Mouse (Mus musculus) ovary, postnatal 10 days (tissue): ENCODE results near the gene Idh3b.
A peak's percentile ranks its signal among the peaks of the same experiment; 100 is the strongest.

Source experiments
- DNase-seq: peaks from one replicate; pipeline ENCODE4 v3.0.0; 2022; ENCODE audit warnings: low spot score

Idh3b gene

GRCm38 (mm10) chr2:130283854-130284654 is at the start of gene Idh3b:
Idh3b (minus strand) TSS chr2:130284547.
- DNase-seq = peak; percentile 75

GRCm38 (mm10) chr2:130329502-130329901 is 45.2 kb upstream of the Idh3b start:
- no peak for DNase-seq

GRCm38 (mm10) chr2:130327057-130327456 is 42.7 kb upstream of the Idh3b start:
- DNase-seq = no peak

GRCm38 (mm10) chr2:130303014-130303413 is 18.7 kb upstream of the Idh3b start:
- DNase-seq = no peak

GRCm38 (mm10) chr2:130297580-130297979 is 13.2 kb upstream of the Idh3b start:
- no peak for DNase-seq

GRCm38 (mm10) chr2:130296134-130296745 is 11.9 kb upstream of the Idh3b start:
- no peak for DNase-seq

GRCm38 (mm10) chr2:130295331-130296133 is 11.2 kb upstream of the Idh3b start:
- DNase-seq = peak; percentile 41

GRCm38 (mm10) chr2:130294936-130295277 is 10.6 kb upstream of the Idh3b start, which contains the start of gene Ebf4:
Ebf4 (plus strand) TSS chr2:130295169.
- DNase-seq = peak; percentile 27

GRCm38 (mm10) chr2:130294218-130294935 is 10.0 kb upstream of the Idh3b start:
- DNase-seq = no peak

GRCm38 (mm10) chr2:130293486-130293885 is 9.1 kb upstream of the Idh3b start:
- DNase-seq = no peak

- DNase-seq = no peak
These were observed 8.7 kb upstream of the Idh3b start for GRCm38 (mm10) chr2:130293009-130293408.

- DNase-seq = no peak
These were observed 7.1 kb upstream of the Idh3b start for GRCm38 (mm10) chr2:130291434-130291833.

- DNase-seq = no peak
These were observed 4.7 kb upstream of the Idh3b start for GRCm38 (mm10) chr2:130289086-130289485.

GRCm38 (mm10) chr2:130280818-130281217 is 3.5 kb downstream of the Idh3b start:
- no peak for DNase-seq

- DNase-seq = no peak
These were observed 4.1 kb downstream of the Idh3b start for GRCm38 (mm10) chr2:130280224-130280623.

- DNase-seq = no peak
These were observed 4.7 kb downstream of the Idh3b start for GRCm38 (mm10) chr2:130279600-130280091.

- no peak for DNase-seq
These were observed 8.7 kb downstream of the Idh3b start for GRCm38 (mm10) chr2:130275649-130276048.

GRCm38 (mm10) chr2:130274862-130275261 is 9.5 kb downstream of the Idh3b start:
- DNase-seq = no peak

GRCm38 (mm10) chr2:130274149-130274861 is 10.0 kb downstream of the Idh3b start, which contains the start of gene Nop56:
Nop56 (plus strand) TSS chr2:130274430.
- DNase-seq = peak; percentile 98

GRCm38 (mm10) chr2:130273732-130274131 is 10.6 kb downstream of the Idh3b start:
- DNase-seq = no peak

- no peak for DNase-seq
These were observed 16.3 kb downstream of the Idh3b start for GRCm38 (mm10) chr2:130268074-130268473.
